Comparison of ENCODE assay signal across 14 mouse cellular contexts in the genomic region with DNA sequence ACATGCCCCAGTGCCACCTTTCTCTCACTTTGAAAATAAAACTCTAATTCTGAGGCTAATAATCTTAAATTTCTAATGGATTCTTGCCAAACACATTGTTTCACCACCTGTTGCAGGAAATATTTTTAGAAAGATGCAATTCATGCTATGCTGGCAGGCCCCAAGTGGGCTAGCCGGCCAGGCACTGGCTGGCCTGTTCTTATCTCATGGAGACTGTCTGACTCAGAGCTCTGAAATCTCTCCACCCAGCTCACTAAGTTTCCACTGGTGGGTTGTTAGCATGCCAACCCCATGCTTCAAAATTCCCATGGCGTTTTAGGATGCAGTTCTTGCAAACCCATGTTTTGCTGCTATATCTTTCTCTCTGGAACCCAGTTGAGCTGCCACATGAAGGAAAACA.
DNase-seq lines count a peak whose midpoint lies in the region; ATAC-seq lines count a peak whose summit lies in the region.
"Had no signal": no experiment of that assay in that cellular context is flagged by ENCODE, and none has a peak within 500 bp of the region (broad histone marks: within the 10 kb centered on the region; RNA-seq: fewer than 3 reads in every experiment).

No protein-coding gene starts in this region.

- H3K4me2 ChIP-seq in heart, embryonic 11.5 days = no peak overlapping the region
- H3K4me2 ChIP-seq: embryonic facial prominence, embryonic 15.5 days; liver, embryonic 13.5 days; neural tube, embryonic 15.5 days had no signal

- ATAC-seq in heart, embryonic 11.5 days (replicated peaks; ENCODE audit: insufficient number of reproducible peaks, low FRiP score, low TSS enrichment) = no peak
- ATAC-seq: intestine, embryonic 16.5 days had no signal

- H3K4me1 ChIP-seq in heart, embryonic 11.5 days (ENCODE audit: control insufficient read depth, insufficient read depth, low read length) = peaks cover 6% of the 10 kb centered on the region; the same call in 1 of the 2 replicates
- H3K4me1 ChIP-seq: embryonic facial prominence, embryonic 15.5 days; hindbrain, embryonic 10.5 days; liver, embryonic 13.5 days; neural tube, embryonic 15.5 days had no signal

- H3K9me3 ChIP-seq in heart, embryonic 11.5 days (replicated peaks; ENCODE audit: control insufficient read depth, low read length) = no peaks in the 10 kb centered on the region
- H3K9me3 ChIP-seq: embryonic facial prominence, embryonic 15.5 days; hindbrain, embryonic 10.5 days; liver, embryonic 13.5 days; neural tube, embryonic 15.5 days had no signal

- peak; percentile 42 to 60 for DNase-seq in adrenal gland, adult (ENCODE audit: inconsistent age in 2 of 2, low spot score in 1 of 2)
- no peak for DNase-seq in adrenal gland, postnatal 4 days (ENCODE audit: low spot score in 2 of 2)
- DNase-seq in NIH3T3 (ENCODE audit: low read depth) = peak; percentile 6
- peak; percentile 51 for DNase-seq in heart, postnatal 4 days
- DNase-seq in thymus, postnatal 14 days = no peak
- DNase-seq in layer of hippocampus, postnatal 25 days (ENCODE audit: extremely low spot score in 1 of 2, low spot score in 1 of 2) = no peak
- no peak for DNase-seq in layer of hippocampus, postnatal 14 days (ENCODE audit: low spot score in 2 of 2)
- DNase-seq: cerebellum, postnatal 36 days; liver, embryonic 13.5 days had no signal

- H3K36me3 ChIP-seq in heart, embryonic 11.5 days (ENCODE audit: control insufficient read depth, insufficient read depth, low read length) = no peaks in the 10 kb centered on the region
- H3K36me3 ChIP-seq: embryonic facial prominence, embryonic 15.5 days; hindbrain, embryonic 10.5 days; liver, embryonic 13.5 days; neural tube, embryonic 15.5 days had no signal

- 27% methylated on average over 2 of the region's 2 CpGs for WGBS in heart, embryonic 11.5 days (ENCODE audit: insufficient replicate concordance)

- H3K27me3 ChIP-seq in heart, embryonic 11.5 days (ENCODE audit: control insufficient read depth, insufficient read depth, low read length) = no peaks in the 10 kb centered on the region
- H3K27me3 ChIP-seq: embryonic facial prominence, embryonic 15.5 days; liver, embryonic 13.5 days; neural tube, embryonic 15.5 days had no signal

- 0 out of 2 replicates have a peak overlapping the region, but pooled peaks have one; percentile 22 for H3K27ac ChIP-seq in heart, embryonic 11.5 days (ENCODE audit: low read depth, low read length)
- H3K27ac ChIP-seq: embryonic facial prominence, embryonic 15.5 days; hindbrain, embryonic 10.5 days; liver, embryonic 13.5 days; neural tube, embryonic 15.5 days had no signal

- no peak overlapping the region for H3K9ac ChIP-seq in heart, embryonic 11.5 days (ENCODE audit: low read depth, low read length)
- H3K9ac ChIP-seq: embryonic facial prominence, embryonic 15.5 days; liver, embryonic 13.5 days; neural tube, embryonic 15.5 days had no signal

- H3K4me3 ChIP-seq in heart, embryonic 11.5 days (ENCODE audit: low read depth, low read length) = no peak overlapping the region
- H3K4me3 ChIP-seq: embryonic facial prominence, embryonic 15.5 days; hindbrain, embryonic 10.5 days; liver, embryonic 13.5 days; neural tube, embryonic 15.5 days had no signal

Comparison
In these comparisons a context has a peak if more than half of its experiments do, and no peak if none do; other contexts are left out.
1. DNase-seq: peak in adrenal gland, adult (2 of 2), NIH3T3 (single experiment) and heart, postnatal 4 days (single experiment); none in adrenal gland, postnatal 4 days (0 of 2), thymus, postnatal 14 days (single experiment), layer of hippocampus, postnatal 25 days (0 of 2) and layer of hippocampus, postnatal 14 days (0 of 2).